Mouse (Mus musculus): ENCODE results near the gene Tlcd2.
A peak's percentile ranks its signal among the peaks of the same experiment; 100 is the strongest.

Gene Tlcd2

DNA sequence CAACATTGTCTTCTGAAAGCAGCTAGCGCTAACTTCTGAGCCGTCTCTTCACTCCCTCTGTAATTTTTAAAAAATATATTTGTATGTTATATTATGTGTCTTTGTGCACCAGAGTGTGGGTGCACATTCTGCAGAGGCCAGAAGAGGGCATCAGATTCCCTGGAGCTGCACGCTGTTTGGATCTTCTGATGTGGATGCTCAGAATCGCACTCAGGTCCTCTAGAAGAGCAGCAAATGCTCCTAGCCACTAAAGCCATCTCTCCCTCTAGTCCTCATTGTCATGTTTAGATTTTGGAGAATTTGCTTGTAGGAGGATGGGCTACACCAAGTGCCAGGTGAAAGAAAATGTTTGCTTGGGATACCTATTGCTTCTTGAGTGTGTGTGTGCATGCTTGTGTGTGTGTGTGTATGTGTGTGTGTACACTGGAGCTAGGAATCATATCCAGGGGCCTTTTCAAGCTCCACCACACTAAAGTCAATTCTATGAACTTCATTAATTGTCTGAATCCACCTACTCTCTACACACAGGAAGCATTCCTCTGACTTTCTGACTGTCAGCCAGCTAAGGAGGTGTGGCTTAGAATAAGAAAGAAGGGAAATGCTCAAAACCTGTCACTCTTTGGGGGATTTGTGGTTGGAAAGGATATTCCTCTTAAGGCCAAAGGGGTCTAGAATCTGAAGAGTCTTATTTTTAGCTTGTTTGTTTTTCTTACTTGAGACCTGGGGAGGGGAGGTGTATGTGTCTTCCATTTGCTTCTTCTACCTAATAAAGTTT is 5.4 kb downstream of the Tlcd2 start:
- no peak for DNase-seq (ENCODE audit: low read depth, low spot score)

DNA sequence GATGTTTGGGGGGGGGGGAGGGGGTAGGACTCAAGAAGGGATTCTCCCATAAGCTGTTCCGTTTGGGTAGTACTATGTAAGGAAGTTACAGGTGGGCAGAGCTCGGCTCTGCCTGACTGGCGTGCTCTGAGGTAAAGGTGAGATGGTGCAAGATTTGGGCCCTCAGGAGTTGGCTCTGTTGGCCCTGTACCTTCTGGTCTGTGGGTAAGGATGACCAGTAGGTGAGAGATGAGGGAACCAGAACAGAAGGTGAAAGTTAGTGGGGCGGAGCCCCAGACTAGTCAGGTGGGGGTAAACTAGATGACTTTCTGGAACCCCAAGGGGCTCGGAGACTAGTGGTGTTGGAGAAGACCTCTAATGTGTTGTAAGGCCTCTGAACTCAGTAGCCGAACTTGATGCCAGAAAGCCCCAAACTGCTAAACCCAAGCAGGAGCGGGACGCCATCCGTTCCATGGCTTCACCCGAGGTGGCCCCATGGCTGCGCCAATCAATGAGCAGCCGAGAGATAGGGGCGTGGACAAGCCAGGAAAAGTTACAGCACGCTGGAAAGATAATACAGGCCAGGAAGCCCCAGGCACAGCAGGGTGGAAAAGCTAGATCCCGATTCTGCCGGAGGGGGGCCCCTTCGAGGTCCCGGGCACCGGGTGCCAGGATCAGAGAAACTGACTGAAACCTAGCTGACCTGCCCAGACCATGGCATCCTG is 6.1 kb downstream of the Tlcd2 start:
- DNase-seq (ENCODE audit: low read depth, low spot score), result no peak

DNA sequence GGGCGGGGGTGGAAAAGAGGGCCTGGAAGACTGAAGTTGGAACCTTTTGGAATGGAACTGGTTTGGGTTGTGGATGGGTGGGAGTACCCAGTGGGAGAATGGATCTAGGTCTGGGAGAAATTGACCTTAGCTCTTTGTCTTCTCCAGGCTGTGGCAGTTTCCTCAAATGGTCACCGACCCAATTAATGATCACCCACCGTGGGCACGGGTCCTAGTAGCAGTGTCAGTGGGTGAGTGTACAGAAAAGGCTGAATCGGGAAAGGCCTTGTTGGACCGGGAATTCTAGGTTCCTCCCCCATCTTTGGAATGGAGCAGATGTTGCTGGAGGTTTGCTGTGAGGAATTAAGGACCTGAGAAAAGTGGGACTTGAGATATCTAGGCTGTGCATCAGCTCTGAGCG is 6.9 kb downstream of the Tlcd2 start:
- no peak for DNase-seq (ENCODE audit: low read depth, low spot score)

DNA sequence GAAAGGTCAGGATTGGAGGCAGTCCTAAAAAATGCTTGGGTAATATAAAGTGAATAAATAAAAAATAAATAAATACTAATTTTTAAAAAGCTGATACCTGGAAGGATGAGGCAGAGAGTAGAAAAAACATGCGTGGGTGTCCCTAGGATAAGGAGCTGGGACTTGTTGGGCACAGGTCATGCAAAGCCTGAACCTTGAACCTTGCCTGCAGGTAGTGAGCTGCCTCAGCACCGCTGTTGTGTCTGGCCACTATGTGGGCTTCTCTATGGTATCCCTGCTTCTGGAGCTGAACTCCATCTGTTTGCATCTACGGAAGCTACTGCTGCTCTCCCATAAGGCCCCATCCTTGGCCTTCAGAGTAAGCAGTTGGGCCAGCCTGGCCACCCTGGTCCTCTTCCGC is 7.7 kb downstream of the Tlcd2 start:
- no peak for DNase-seq (ENCODE audit: low read depth, low spot score)

- no peak for DNase-seq (ENCODE audit: low read depth, low spot score)
Observed at GRCm38 (mm10) chr11:75470675-75471074, 9.2 kb downstream of the Tlcd2 start.

- no peak for DNase-seq (ENCODE audit: low read depth, low spot score)
Observed at GRCm38 (mm10) chr11:75472469-75473081, 11.1 kb downstream of the Tlcd2 start.

GRCm38 (mm10) chr11:75473376-75473775 is 11.9 kb downstream of the Tlcd2 start:
- no peak for DNase-seq (ENCODE audit: low read depth, low spot score)

DNA sequence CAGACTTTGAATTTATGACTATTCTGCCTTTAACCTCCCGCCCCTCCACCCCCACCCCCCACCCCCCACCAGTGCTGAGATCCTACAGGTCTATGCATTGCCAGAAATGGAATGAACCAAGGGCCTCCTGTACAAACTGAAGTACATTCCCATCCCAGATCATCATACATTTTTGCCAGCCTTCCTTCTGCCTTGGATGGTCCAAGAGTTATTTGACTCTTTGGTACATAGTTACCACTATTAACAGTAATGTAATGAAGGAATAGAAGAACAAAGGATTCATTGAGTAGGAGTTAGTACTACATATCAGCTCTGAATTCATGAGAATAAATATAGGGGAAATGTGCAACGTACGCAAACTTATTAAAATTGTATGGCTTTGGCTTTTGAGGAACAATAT is 24.7 kb downstream of the Tlcd2 start:
- DNase-seq (ENCODE audit: low read depth, low spot score), result no peak

DNA sequence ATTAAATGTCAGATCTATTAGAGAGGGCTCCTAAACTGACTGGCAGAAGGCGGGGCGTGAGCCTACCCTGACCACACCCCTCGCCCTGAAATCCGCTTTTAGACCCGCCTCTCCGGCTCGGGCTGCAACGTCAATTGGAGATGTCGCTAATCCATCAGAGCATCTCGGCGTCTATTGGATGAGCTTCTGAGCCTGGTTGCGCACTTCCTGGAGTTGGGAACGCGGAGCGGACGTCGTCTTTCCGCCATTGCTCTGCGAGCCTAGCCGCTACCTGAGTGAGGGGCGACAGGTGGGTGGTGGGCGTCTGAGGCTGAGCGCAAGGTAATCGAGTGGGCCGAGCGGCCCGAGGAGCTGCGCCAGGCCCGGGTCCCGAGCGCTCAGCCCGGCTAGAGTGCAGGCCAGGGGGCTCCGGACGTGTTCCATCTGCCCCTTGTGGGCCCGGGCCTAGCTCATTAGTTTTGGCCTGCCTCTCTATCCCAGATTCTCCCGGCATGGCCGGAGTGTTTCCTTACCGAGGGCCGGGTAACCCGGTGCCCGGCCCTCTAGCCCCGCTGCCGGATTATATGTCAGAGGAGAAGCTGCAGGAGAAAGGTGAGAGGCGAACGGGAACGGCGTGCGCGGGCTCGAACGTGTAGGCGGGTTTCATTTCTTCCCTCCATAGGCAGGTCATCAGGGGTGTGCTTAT is 25.2 kb downstream of the Tlcd2 start, which contains the start of gene Prpf8:
Gene Prpf8 (plus strand): TSS at position 216 of the 685 bp plus-strand sequence.
- peak; percentile 98 for DNase-seq (ENCODE audit: low read depth, low spot score)

GRCm38 (mm10) chr11:75487496-75487895 is 26.0 kb downstream of the Tlcd2 start:
- peak; percentile 28 for DNase-seq (ENCODE audit: low read depth, low spot score)

- DNase-seq (ENCODE audit: low read depth, low spot score), result no peak
Observed at GRCm38 (mm10) chr11:75494296-75495049, 33.0 kb downstream of the Tlcd2 start.

DNA sequence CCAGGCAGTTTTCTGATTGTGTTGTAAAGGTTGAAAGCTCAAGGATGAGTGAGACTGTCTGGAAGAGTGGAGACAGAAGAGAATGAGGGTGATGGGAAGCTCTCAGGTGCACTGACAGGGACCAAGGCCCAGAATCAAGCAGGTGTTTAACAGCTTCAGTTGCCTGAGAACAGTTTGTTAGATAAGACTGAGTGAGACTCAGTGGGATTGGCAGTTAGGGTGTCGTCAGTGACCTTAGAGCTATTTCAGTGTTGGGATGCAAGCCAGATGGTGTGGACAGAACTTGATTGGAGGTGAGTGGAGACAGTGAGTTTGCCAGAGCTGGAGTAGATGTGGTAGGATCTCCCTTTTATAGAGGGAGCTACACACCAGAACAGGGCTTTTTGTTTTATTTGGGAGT is 36.6 kb downstream of the Tlcd2 start:
- no peak for DNase-seq (ENCODE audit: low read depth, low spot score)

- DNase-seq (ENCODE audit: low read depth, low spot score), result no peak
Observed at GRCm38 (mm10) chr11:75508162-75508561, 46.6 kb downstream of the Tlcd2 start.

GRCm38 (mm10) chr11:75508904-75509303 is 47.4 kb downstream of the Tlcd2 start:
- DNase-seq (ENCODE audit: low read depth, low spot score), result no peak

- no peak for DNase-seq (ENCODE audit: low read depth, low spot score)
Observed at GRCm38 (mm10) chr11:75509741-75510626, 48.5 kb downstream of the Tlcd2 start, which contains the start of gene Rilp. Rilp (plus strand) TSS chr11:75510094.

DNA sequence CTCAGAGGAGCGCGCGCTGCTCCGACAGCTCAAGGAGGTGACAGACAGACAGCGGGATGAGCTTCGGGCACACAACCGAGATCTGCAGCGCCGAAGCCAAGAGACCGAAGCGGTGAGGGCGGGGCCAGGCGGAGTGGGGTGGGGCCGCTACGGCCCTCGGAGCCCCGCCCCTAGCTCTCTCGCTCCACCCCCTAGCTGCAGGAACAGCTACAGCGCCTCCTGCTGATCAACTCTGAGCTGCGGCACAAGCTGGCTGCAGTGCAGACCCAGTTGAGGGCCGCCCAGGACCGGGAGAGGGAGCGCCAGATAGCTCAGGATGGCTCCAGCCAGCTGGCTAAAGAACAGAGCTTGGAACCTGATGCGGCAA is 49.1 kb downstream of the Tlcd2 start:
- peak; percentile 89 for DNase-seq (ENCODE audit: low read depth, low spot score)

DNA sequence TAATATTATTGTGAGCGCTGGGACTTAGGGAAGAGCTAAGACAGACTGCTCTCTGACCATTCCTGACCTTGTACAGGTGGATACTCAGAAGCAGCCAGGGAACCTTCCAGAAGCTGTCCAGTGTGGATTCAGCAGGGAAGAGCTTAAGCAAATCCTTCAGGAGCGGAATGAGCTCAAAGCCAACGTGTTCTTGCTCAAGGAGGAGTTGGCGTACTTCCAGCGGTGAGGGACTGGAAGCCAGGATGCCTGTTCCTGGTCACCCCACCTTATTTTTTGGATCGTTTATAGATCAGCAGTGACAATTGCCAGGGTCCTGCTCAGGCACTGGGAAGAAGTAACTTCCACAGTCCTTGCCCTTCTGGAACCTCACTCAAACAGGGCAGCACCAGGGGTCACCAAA is 49.7 kb downstream of the Tlcd2 start:
- DNase-seq (ENCODE audit: low read depth, low spot score), result no peak

GRCm38 (mm10) chr11:75512301-75513018 is 50.9 kb downstream of the Tlcd2 start:
- DNase-seq (ENCODE audit: low read depth, low spot score), result no peak

- DNase-seq (ENCODE audit: low read depth, low spot score), result no peak
Observed at GRCm38 (mm10) chr11:75513336-75513735, 51.8 kb downstream of the Tlcd2 start, which contains the start of gene Scarf1. Scarf1 (plus strand) TSS chr11:75513540.

DNA sequence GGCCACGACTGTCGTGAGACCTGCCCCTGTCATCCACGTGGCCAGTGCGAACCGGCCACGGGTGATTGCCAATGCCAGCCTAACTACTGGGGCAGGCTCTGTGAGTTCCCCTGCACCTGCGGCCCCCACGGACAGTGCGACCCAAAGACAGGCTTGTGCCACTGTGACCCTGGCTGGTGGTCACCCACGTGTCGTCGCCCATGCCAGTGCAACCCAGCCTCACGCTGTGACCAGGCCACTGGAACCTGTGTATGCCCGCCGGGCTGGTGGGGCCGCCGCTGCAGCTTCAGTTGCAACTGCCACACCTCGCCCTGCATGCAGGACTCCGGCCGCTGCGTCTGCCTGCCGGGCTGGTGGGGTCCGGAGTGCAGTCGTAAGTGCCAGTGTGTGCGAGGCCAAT is 53.7 kb downstream of the Tlcd2 start:
- DNase-seq (ENCODE audit: low read depth, low spot score), result no peak

Data from A20 (cell line).